Comparison of ENCODE assay signal across 25 mouse cellular contexts in the genomic region with DNA sequence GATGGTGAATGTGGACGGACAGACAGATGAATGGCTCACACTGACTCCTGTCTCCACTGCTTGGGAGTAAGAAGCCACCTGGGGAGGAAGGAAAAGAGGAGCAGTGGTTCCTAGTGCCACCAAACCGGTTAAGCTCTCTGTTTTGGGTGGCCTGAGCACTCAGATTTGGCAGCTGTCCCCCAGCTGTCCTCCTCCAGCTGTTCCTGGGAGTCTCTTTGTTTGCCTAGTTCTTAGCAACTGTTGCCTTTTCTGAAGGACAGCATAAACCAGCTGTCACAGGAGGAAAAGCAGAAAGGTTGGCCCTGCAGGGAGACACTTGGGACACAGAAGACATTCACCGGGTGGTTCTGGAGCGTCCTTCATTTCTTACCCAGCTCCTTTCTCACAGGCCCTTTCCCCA. TPM values are rescaled to one million over a fixed set of nuclear protein-coding genes. Genes with fewer than 3 reads are reported as not detected.
A peak's percentile ranks its signal among the peaks of the same experiment; 100 is the strongest.
DNase-seq lines count a peak whose midpoint lies in the region; ATAC-seq and TF ChIP-seq lines count a peak whose summit lies in the region.
"Had no signal": no experiment of that assay in that cellular context is flagged by ENCODE, and none has a peak within 500 bp of the region (broad histone marks: within the 10 kb centered on the region; RNA-seq: fewer than 3 reads in every experiment).

No protein-coding gene starts in this region.

- no peak overlapping the region for H3K4me2 ChIP-seq in kidney, postnatal 0 days (ENCODE audit: low read length)
- H3K4me2 ChIP-seq in myocyte (ENCODE audit: low read depth) = no peak overlapping the region
- H3K4me2 ChIP-seq: embryonic facial prominence, embryonic 13.5 days; forebrain, embryonic 13.5 days; hindbrain, embryonic 13.5 days; midbrain, embryonic 11.5 days; neural tube, embryonic 15.5 days; stomach, embryonic 15.5 days had no signal

- H3K9ac ChIP-seq in heart, adult 2 months (ENCODE audit: low read depth, low read length) = no peak overlapping the region
- no peak overlapping the region for H3K9ac ChIP-seq in kidney, postnatal 0 days (ENCODE audit: low read depth, low read length)
- H3K9ac ChIP-seq: embryonic facial prominence, embryonic 13.5 days; forebrain, embryonic 13.5 days; hindbrain, embryonic 13.5 days; liver, postnatal 0 days; neural tube, embryonic 15.5 days; stomach, embryonic 15.5 days had no signal

- H3K27ac ChIP-seq in heart, adult 2 months = no peak overlapping the region
- H3K27ac ChIP-seq in kidney, postnatal 0 days = no peak overlapping the region
- H3K27ac ChIP-seq: embryonic facial prominence, embryonic 13.5 days; forebrain, embryonic 13.5 days; gastrocnemius, adult 2 months; hindbrain, embryonic 13.5 days; neural tube, embryonic 15.5 days; stomach, embryonic 15.5 days had no signal

- H3K36me3 ChIP-seq in heart, adult 2 months (ENCODE audit: control insufficient read depth, insufficient read depth, low read length) = no peaks in the 10 kb centered on the region
- H3K36me3 ChIP-seq in kidney, postnatal 0 days (ENCODE audit: insufficient read depth, low read length) = no peaks in the 10 kb centered on the region
- H3K36me3 ChIP-seq in myocyte (ENCODE audit: control insufficient read depth, insufficient read depth) = no peaks in the 10 kb centered on the region
- H3K36me3 ChIP-seq: embryonic facial prominence, embryonic 13.5 days; stomach, embryonic 15.5 days had no signal

- TF ChIP-seq CTCF in heart, adult 2 months (IDR thresholded peaks at IDR 0.05) = no peak
- no peak for TF ChIP-seq CTCF in kidney, postnatal 0 days (IDR thresholded peaks at IDR 0.05; ENCODE audit: low read depth)

- WGBS in heart, adult 2 months = 66% methylated on average over 4 of the region's 4 CpGs
- 57% methylated on average over 4 of the region's 4 CpGs for WGBS in kidney, postnatal 0 days

- peak; percentile 18 to 26 for DNase-seq in heart, adult 18-20 months
- no peak for DNase-seq in heart, adult 2 months
- peak; percentile 37 for DNase-seq in kidney, postnatal 0 days (ENCODE audit: low spot score)
- no peak for DNase-seq in kidney, postnatal 14 days
- peak; percentile 56 for DNase-seq in lung, postnatal 10 days
- DNase-seq in lung, postnatal 14 days = no peak
- DNase-seq in gastrocnemius, postnatal 14 days = no peak
- DNase-seq: adrenal gland, postnatal 10 days; cerebellum, adult 18-20 months; cerebellum, postnatal 14 days; gastrocnemius, adult 2 months; kidney, adult 9 months; left cerebral cortex, postnatal 4 days; liver, postnatal 0 days; right cerebral cortex, adult 18-20 months; right cerebral cortex, postnatal 4 days; thymus, adult 2 months; thymus, postnatal 4 days had no signal

- H3K4me1 ChIP-seq in heart, adult 2 months (ENCODE audit: control insufficient read depth, insufficient read depth, low read length) = no peaks in the 10 kb centered on the region; the same call in 1 of the 2 replicates
- peaks cover 6% of the 10 kb centered on the region; the same call in 1 of the 2 replicates for H3K4me1 ChIP-seq in kidney, postnatal 0 days (replicated peaks; ENCODE audit: insufficient read depth, low read length)

- H3K27me3 ChIP-seq in heart, adult 2 months (ENCODE audit: control insufficient read depth, insufficient read depth, low read length) = no peaks in the 10 kb centered on the region
- H3K27me3 ChIP-seq in kidney, postnatal 0 days (ENCODE audit: insufficient read depth, low read length) = no peaks in the 10 kb centered on the region
- H3K27me3 ChIP-seq in myocyte (ENCODE audit: control insufficient read depth, insufficient read depth, insufficient read length) = no peaks in the 10 kb centered on the region
- H3K27me3 ChIP-seq: embryonic facial prominence, embryonic 13.5 days; forebrain, embryonic 13.5 days; hindbrain, embryonic 13.5 days; neural tube, embryonic 15.5 days; stomach, embryonic 15.5 days had no signal

- H3ac ChIP-seq in myocyte (ENCODE audit: control insufficient read depth, insufficient read length) = no peak overlapping the region

- no peaks in the 10 kb centered on the region for H3K79me2 ChIP-seq in heart, adult 2 months (replicated peaks; ENCODE audit: control insufficient read depth, insufficient read depth, low read length)
- H3K79me2 ChIP-seq in myocyte (ENCODE audit: control insufficient read depth, insufficient read depth) = no peaks in the 10 kb centered on the region

- no peaks in the 10 kb centered on the region for H3K9me3 ChIP-seq in kidney, postnatal 0 days (replicated peaks; ENCODE audit: low read length)
- H3K9me3 ChIP-seq: embryonic facial prominence, embryonic 13.5 days; forebrain, embryonic 13.5 days; stomach, embryonic 15.5 days had no signal

- no peak for TF ChIP-seq POLR2A in heart, adult 2 months (IDR thresholded peaks at IDR 0.05; ENCODE audit: insufficient read depth, low read depth, low read length)
- TF ChIP-seq POLR2A in myocyte (IDR thresholded peaks at IDR 0.05; ENCODE audit: insufficient read length, low read depth) = no peak

- no peak overlapping the region for H3K4me3 ChIP-seq in heart, adult 2 months
- H3K4me3 ChIP-seq in kidney, postnatal 0 days (replicated peaks; ENCODE audit: low read depth, low read length) = no peak overlapping the region
- no peak overlapping the region for H3K4me3 ChIP-seq in myocyte
- H3K4me3 ChIP-seq: embryonic facial prominence, embryonic 13.5 days; forebrain, embryonic 13.5 days; gastrocnemius, adult 2 months; hindbrain, embryonic 13.5 days; neural tube, embryonic 15.5 days; stomach, embryonic 15.5 days had no signal

- intact Hi-C loops in heart, adult 2 months (cut with DNase I) = no loop called here
- intact Hi-C loops in gastrocnemius, postnatal 14 days (cut with DNase I; ENCODE audit: low total_unique reads) = no loop called here

- no peak for ATAC-seq in kidney, postnatal 0 days (replicated peaks; ENCODE audit: low FRiP score, low read depth)
- ATAC-seq: forebrain, embryonic 13.5 days; liver, postnatal 0 days had no signal

- TF ChIP-seq EP300 in heart, adult 2 months (IDR thresholded peaks at IDR 0.05; ENCODE audit: insufficient read depth, low read depth, low read length) = no peak

TF ChIP-seq in myocyte, 11 proteins besides CTCF, POLR2A, EP300 and RAD21:
- TF ChIP-seq REST (IDR thresholded peaks at IDR 0.05; ENCODE audit: insufficient read depth, insufficient read length) (no peak), MYOG (IDR thresholded peaks at IDR 0.05; ENCODE audit: control insufficient read depth in 1 of 3, insufficient read depth in 1 of 3, insufficient read length in 2 of 3, low read depth in 2 of 3) (peak; percentile 72 to 94 (median 82)), USF1 (IDR thresholded peaks at IDR 0.05; ENCODE audit: low read depth) (no peak), TCF3 (IDR thresholded peaks at IDR 0.05; ENCODE audit: insufficient read length, low read depth) (peak; percentile 86), MYOD1 (IDR thresholded peaks at IDR 0.05; ENCODE audit: control insufficient read depth in 1 of 3, insufficient read length in 2 of 3, low read depth in 2 of 3) (peak; percentile 76 to 93 (median 89)), SRF (IDR thresholded peaks at IDR 0.05; ENCODE audit: control insufficient read depth, insufficient read length, low read depth) (no peak), POLR2AphosphoS2 (IDR thresholded peaks at IDR 0.05; ENCODE audit: insufficient read length, low read depth) (no peak), CEBPB (IDR thresholded peaks at IDR 0.05; ENCODE audit: insufficient read depth, poor library complexity, severe bottlenecking) (no peak), MAX (IDR thresholded peaks at IDR 0.05; ENCODE audit: low read depth) (no peak), TCF12 (IDR thresholded peaks at IDR 0.05; ENCODE audit: insufficient read depth, poor library complexity, severe bottlenecking) (peak; percentile 93), E2F4 (IDR thresholded peaks at IDR 0.05; ENCODE audit: insufficient read depth) (no peak)
TF ChIP-seq in myocyte: peak in this region for 4.

RNA-seq across cellular contexts. Expression of a gene that starts 56.3 kb away (rescaled TPM):
- total RNA-seq in heart, adult 18-20 months (2021) = 1 to 10 TPM; 1.5 to 2.0 TPM
- total RNA-seq in heart, adult 2 months (2021) = 1 to 10 TPM; 1.4 to 1.5 TPM
- polyA plus RNA-seq in heart, adult 2 months (2012; rRNA removed) = 2.0 and 2.8 TPM in 2 replicates
- polyA plus RNA-seq in kidney, postnatal 0 days (2015; fragmentation: Nextera tagmentation; extraction: Ambion mirVana) = 19.3 and 21.8 TPM in 2 replicates
- 1.3 TPM for polyA plus RNA-seq in myocyte (2012; fragmentation: generic; extraction: Trizol)
- total RNA-seq in gastrocnemius, postnatal 14 days (2021) = 1 to 10 TPM; 1.1 to 2.1 TPM

RNA-seq across cellular contexts. Expression of a gene that starts 56.5 kb away (rescaled TPM):
- 10 to 100 TPM; 13.5 to 19.7 TPM for total RNA-seq in heart, adult 18-20 months (2021)
- total RNA-seq in heart, adult 2 months (2021) = 10 to 100 TPM; 16.1 to 16.7 TPM
- 12.1 and 12.2 TPM in 2 replicates for polyA plus RNA-seq in heart, adult 2 months (2012; rRNA removed)
- 4.7 and 5.3 TPM in 2 replicates for polyA plus RNA-seq in kidney, postnatal 0 days (2015; fragmentation: Nextera tagmentation; extraction: Ambion mirVana)
- polyA plus RNA-seq in myocyte (2012; fragmentation: generic; extraction: Trizol) = 26.3 TPM
- total RNA-seq in gastrocnemius, postnatal 14 days (2021) = 10 to 100 TPM in 1 of 2 experiments, 1 to 10 TPM in 1; 9.3 to 10.2 TPM

Comparison
In these comparisons a context has a peak if more than half of its experiments do, and no peak if none do; other contexts are left out.
1. DNase-seq: peak in heart, adult 18-20 months (2 of 2), kidney, postnatal 0 days (single experiment) and lung, postnatal 10 days (single experiment); none in heart, adult 2 months (0 of 2), kidney, postnatal 14 days (single experiment), lung, postnatal 14 days (single experiment) and gastrocnemius, postnatal 14 days (single experiment).